Mouse (Mus musculus) small intestine, adult 2 months (tissue): ENCODE measurements around the gene Bcl2l2.

Experiments used
- CTCF ChIP-seq: fragments of 200-500 bp; IDR thresholded peaks from 2 replicates; pipeline ENCODE4 v1.5.1; 2012; ENCODE audit warnings: low read depth, mild to moderate bottlenecking, control low read depth, inconsistent platforms, low read length, moderate library complexity, mixed read lengths; ENCODE audit not compliant: insufficient replicate concordance, insufficient read length; ENCODE audit errors: extremely low read depth
- POLR2A ChIP-seq: fragments of 200-500 bp; IDR thresholded peaks from 2 replicates; pipeline ENCODE4 v1.6.1; 2012; ENCODE audit warnings: low read depth, mild to moderate bottlenecking, control low read depth, inconsistent platforms, low read length, moderate library complexity

- peak; percentile 39; the same call in 1 of the 2 replicates for TF ChIP-seq POLR2A
- no peak for TF ChIP-seq CTCF
Observed at GRCm38 (mm10) chr14:54912886-54913285, 29.7 kb downstream of the Bcl2l2 start, which contains the start of gene Slc22a17.
